Mouse (Mus musculus): ENCODE results near the gene Meis1. TPM values are rescaled to one million over a fixed set of nuclear protein-coding genes. Genes with fewer than 3 reads are reported as not detected.

The Meis1 gene
- polyA plus RNA-seq, 1 experiment = 2.1 TPM

DNA sequence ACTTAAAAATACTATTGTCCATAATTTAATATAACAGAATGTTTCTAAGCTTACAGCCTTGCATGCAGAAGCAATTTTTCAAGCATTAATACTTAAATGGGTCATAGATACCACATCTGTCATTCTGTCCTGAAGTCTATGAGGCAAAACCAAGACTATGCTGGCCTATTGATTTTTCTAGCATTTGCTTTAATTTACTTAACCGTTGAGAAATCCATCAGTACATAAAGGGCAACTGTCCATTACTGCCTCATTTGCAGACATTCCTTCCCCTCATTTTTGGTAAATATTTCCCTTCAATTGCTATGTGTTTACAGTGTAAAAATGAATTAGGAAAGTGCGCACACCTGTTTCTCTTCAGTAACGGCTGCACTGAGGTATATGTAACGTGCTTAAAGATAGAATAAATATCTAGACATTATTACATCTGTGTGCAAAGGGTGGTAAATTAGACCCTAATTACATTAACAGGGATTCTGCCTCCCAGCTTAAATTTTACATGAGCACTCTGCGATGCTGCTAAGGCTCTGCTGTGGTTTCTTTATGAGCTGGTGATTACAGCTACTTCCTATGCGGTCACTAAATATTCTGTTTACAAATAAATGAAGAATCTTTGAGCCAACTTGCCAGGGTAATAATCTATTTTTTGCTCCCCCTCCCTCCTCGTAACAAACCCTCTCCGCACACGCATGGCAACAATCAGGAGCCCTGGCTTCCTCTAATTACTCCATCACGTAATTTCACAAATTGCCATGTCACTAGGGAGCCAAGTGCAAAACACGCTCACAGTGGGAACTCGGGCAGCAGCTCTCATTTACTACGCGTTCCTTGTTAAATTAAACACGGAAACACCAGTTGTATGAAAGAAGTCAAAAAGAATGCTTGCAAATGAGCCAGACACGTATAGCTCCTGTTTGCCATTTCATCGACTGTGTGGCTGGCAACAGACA, 88.7 kb downstream of the Meis1 start:
- no peaks in the 10 kb centered on the region for H3K36me3 ChIP-seq (ENCODE audit: control insufficient read depth, insufficient read depth, low read length, poor library complexity, severe bottlenecking)
- no peaks in the 10 kb centered on the region for H3K4me1 ChIP-seq (ENCODE audit: control insufficient read depth, insufficient read depth, low read length)
- TF ChIP-seq POLR2A (IDR thresholded peaks at IDR 0.05; ENCODE audit: insufficient read depth, low read length) (no peak), CTCF (IDR thresholded peaks at IDR 0.05; ENCODE audit: low read depth, low read length) (no peak), EP300 (IDR thresholded peaks at IDR 0.05; ENCODE audit: insufficient read depth, low read depth, low read length) (no peak)
- no peaks in the 10 kb centered on the region for H3K27me3 ChIP-seq (ENCODE audit: control insufficient read depth, insufficient read depth, low read length, poor library complexity, severe bottlenecking)
- H3K9me3 ChIP-seq (replicated peaks; ENCODE audit: control insufficient read depth, insufficient read depth, low read length, poor library complexity, severe bottlenecking) = no peaks in the 10 kb centered on the region
- no peak overlapping the region for H3K27ac ChIP-seq (ENCODE audit: insufficient read depth, low read length)
- H3K4me3 ChIP-seq (ENCODE audit: low read depth, low read length) = no peak overlapping the region
- H3K9ac ChIP-seq (ENCODE audit: low read depth, poor library complexity, severe bottlenecking) = no peak overlapping the region

DNA sequence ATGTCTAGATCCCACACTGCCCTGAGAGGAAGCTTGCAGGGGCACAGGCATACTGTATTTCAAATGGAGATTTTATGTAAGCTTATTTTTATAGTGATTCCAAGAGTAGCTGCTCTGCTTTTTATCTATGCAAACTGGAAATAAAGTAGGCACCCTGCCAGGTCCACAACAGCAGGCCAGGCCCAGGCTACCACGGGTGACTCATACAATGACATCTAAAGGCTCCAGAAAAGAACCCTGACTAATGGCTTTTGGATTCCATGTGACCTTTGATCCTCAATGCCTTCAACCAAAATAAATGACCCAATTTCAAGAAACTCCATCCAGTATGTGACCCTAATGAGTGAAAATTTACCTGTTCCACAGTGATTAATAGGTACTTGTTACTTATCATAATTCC, 91.4 kb downstream of the Meis1 start:
- TF ChIP-seq POLR2A (IDR thresholded peaks at IDR 0.05; ENCODE audit: insufficient read depth, low read length) (no peak), CTCF (IDR thresholded peaks at IDR 0.05; ENCODE audit: low read depth, low read length) (no peak), EP300 (IDR thresholded peaks at IDR 0.05; ENCODE audit: insufficient read depth, low read depth, low read length) (no peak)
- no peaks in the 10 kb centered on the region for H3K27me3 ChIP-seq (ENCODE audit: control insufficient read depth, insufficient read depth, low read length, poor library complexity, severe bottlenecking)
- no peak overlapping the region for H3K9ac ChIP-seq (ENCODE audit: low read depth, poor library complexity, severe bottlenecking)
- no peaks in the 10 kb centered on the region for H3K4me1 ChIP-seq (ENCODE audit: control insufficient read depth, insufficient read depth, low read length)
- H3K4me3 ChIP-seq (ENCODE audit: low read depth, low read length) = no peak overlapping the region
- no peaks in the 10 kb centered on the region for H3K36me3 ChIP-seq (ENCODE audit: control insufficient read depth, insufficient read depth, low read length, poor library complexity, severe bottlenecking)
- no peaks in the 10 kb centered on the region for H3K9me3 ChIP-seq (replicated peaks; ENCODE audit: control insufficient read depth, insufficient read depth, low read length, poor library complexity, severe bottlenecking)
- no peak overlapping the region for H3K27ac ChIP-seq (ENCODE audit: insufficient read depth, low read length)

DNA sequence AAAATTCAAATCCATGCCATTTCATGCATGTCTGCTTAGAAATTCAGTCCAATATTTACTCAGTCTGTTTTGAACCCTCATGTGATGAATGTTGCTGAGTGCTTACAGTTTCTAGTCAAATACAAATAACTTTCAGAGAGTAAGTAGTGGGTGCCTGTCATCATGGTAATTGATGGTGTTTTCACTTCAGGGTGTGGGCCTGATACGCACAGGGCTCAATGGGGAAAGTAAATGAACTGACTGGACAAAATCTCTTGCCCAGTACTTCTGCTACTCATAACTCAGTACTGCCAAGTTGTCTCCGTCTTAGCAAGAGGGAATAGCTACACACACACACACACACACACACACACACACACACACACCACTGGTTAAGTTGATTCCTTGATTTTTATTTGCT, 92.0 kb downstream of the Meis1 start:
- TF ChIP-seq EP300 (IDR thresholded peaks at IDR 0.05; ENCODE audit: insufficient read depth, low read depth, low read length) = no peak
- no peak for TF ChIP-seq CTCF (IDR thresholded peaks at IDR 0.05; ENCODE audit: low read depth, low read length)
- H3K36me3 ChIP-seq (ENCODE audit: control insufficient read depth, insufficient read depth, low read length, poor library complexity, severe bottlenecking) = no peaks in the 10 kb centered on the region

DNA sequence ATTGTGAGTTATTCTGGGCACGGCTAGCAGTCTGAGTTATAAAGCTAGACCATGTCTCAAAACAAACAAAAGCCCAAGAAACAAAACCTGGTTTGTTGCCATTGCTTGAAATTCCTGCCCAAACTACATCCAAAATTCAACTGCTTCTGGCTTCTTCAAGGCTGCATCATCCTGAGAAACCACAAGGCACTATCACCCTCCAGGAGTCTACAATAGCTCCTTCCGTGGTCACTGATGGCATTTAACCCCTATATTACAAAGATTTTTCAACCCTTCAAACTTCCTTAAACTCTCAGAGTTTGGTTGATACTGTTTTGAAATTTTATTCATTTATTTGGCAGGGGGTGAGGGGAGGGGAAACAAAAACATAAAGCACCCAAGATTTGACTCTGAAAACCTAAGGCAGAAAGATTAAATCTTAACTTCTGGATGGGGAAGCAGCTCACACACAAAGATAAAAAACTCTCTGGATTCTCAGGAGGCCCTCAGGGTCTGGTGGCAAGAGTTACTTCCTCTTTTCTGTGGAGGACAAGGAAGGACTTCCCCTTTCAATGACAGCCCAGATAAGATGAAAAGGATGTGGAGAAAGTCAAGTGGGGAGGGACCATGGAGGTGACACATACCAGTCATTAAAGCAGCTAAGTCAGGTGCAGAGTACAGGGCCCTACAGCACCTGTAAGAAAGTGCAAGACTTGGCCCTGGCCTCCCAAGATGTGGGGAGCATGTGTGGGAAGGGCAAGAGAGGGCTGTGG, 94.0 kb downstream of the Meis1 start:
- Histone ChIP-seq H3K36me3 (ENCODE audit: control insufficient read depth, insufficient read depth, low read length, poor library complexity, severe bottlenecking) (no peaks in the 10 kb centered on the region), H3K27ac (ENCODE audit: insufficient read depth, low read length) (no peak overlapping the region)

More for the DNA sequence above, 92.0 kb downstream of the Meis1 start:
- H3K4me3 ChIP-seq (ENCODE audit: low read depth, low read length) = no peak overlapping the region
- no peaks in the 10 kb centered on the region for H3K4me1 ChIP-seq (ENCODE audit: control insufficient read depth, insufficient read depth, low read length)
- H3K9me3 ChIP-seq (replicated peaks; ENCODE audit: control insufficient read depth, insufficient read depth, low read length, poor library complexity, severe bottlenecking) = no peaks in the 10 kb centered on the region
- no peaks in the 10 kb centered on the region for H3K27me3 ChIP-seq (ENCODE audit: control insufficient read depth, insufficient read depth, low read length, poor library complexity, severe bottlenecking)
- H3K9ac ChIP-seq (ENCODE audit: low read depth, poor library complexity, severe bottlenecking) = no peak overlapping the region
- H3K27ac ChIP-seq (ENCODE audit: insufficient read depth, low read length) = no peak overlapping the region

DNA sequence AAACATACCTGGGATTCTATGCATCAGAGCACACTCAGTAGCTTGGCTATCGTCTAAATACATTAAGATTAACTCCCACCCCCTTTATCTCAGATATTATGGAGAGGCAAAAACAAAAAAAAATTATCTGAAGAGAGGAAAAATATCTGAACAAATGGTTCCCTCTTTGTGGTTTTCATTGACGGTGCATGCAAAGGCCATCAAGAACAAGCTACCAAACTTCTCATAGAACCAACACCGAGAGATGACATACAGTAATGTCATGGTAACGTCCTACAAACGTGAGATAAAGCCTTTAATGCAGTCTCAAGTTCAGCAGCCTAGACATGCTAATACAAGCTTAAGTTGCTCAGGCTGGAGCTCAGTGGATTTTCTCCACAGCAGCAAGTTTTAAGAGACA, 95.5 kb downstream of the Meis1 start:
- no peak for TF ChIP-seq EP300 (IDR thresholded peaks at IDR 0.05; ENCODE audit: insufficient read depth, low read depth, low read length)
- TF ChIP-seq POLR2A (IDR thresholded peaks at IDR 0.05; ENCODE audit: insufficient read depth, low read length) = no peak
- no peak for TF ChIP-seq CTCF (IDR thresholded peaks at IDR 0.05; ENCODE audit: low read depth, low read length)
- Histone ChIP-seq H3K27me3 (ENCODE audit: control insufficient read depth, insufficient read depth, low read length, poor library complexity, severe bottlenecking) (no peaks in the 10 kb centered on the region), H3K36me3 (ENCODE audit: control insufficient read depth, insufficient read depth, low read length, poor library complexity, severe bottlenecking) (no peaks in the 10 kb centered on the region), H3K9me3 (replicated peaks; ENCODE audit: control insufficient read depth, insufficient read depth, low read length, poor library complexity, severe bottlenecking) (no peaks in the 10 kb centered on the region), H3K4me3 (ENCODE audit: low read depth, low read length) (no peak overlapping the region), H3K9ac (ENCODE audit: low read depth, poor library complexity, severe bottlenecking) (no peak overlapping the region), H3K4me1 (ENCODE audit: control insufficient read depth, insufficient read depth, low read length) (no peaks in the 10 kb centered on the region), H3K27ac (ENCODE audit: insufficient read depth, low read length) (no peak overlapping the region)

More for the DNA sequence above, 94.0 kb downstream of the Meis1 start:
- no peak overlapping the region for H3K9ac ChIP-seq (ENCODE audit: low read depth, poor library complexity, severe bottlenecking)
- no peak for TF ChIP-seq CTCF (IDR thresholded peaks at IDR 0.05; ENCODE audit: low read depth, low read length)
- no peak for TF ChIP-seq EP300 (IDR thresholded peaks at IDR 0.05; ENCODE audit: insufficient read depth, low read depth, low read length)
- TF ChIP-seq POLR2A (IDR thresholded peaks at IDR 0.05; ENCODE audit: insufficient read depth, low read length) = no peak
- no peak overlapping the region for H3K4me3 ChIP-seq (ENCODE audit: low read depth, low read length)
- no peaks in the 10 kb centered on the region for H3K4me1 ChIP-seq (ENCODE audit: control insufficient read depth, insufficient read depth, low read length)
- H3K27me3 ChIP-seq (ENCODE audit: control insufficient read depth, insufficient read depth, low read length, poor library complexity, severe bottlenecking) = no peaks in the 10 kb centered on the region
- no peaks in the 10 kb centered on the region for H3K9me3 ChIP-seq (replicated peaks; ENCODE audit: control insufficient read depth, insufficient read depth, low read length, poor library complexity, severe bottlenecking)

DNA sequence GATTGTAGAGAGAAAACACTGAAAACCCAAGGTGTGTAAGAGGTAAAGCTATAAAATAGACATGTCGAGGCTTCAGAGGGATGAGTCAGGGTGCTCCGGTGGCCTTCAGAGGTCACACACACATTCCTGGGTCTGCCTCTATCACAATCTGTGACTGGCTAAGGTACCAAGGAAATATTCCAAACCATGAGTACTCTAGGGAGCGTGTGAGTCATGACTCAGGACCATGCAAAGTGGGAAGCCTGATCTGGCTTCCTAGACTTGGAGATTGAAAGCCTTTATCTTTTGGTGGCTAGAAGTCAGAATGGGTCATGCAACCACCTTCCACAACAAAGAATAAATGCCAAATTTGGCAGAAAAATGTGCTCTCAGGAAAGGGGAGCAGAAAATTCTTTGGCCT, 98.1 kb downstream of the Meis1 start:
- H3K36me3 ChIP-seq (ENCODE audit: control insufficient read depth, insufficient read depth, low read length, poor library complexity, severe bottlenecking) = no peaks in the 10 kb centered on the region
- no peaks in the 10 kb centered on the region for H3K4me1 ChIP-seq (ENCODE audit: control insufficient read depth, insufficient read depth, low read length)
- H3K4me3 ChIP-seq (ENCODE audit: low read depth, low read length) = no peak overlapping the region
- no peak for TF ChIP-seq POLR2A (IDR thresholded peaks at IDR 0.05; ENCODE audit: insufficient read depth, low read length)
- TF ChIP-seq EP300 (IDR thresholded peaks at IDR 0.05; ENCODE audit: insufficient read depth, low read depth, low read length) = no peak
- no peak for TF ChIP-seq CTCF (IDR thresholded peaks at IDR 0.05; ENCODE audit: low read depth, low read length)
- H3K27ac ChIP-seq (ENCODE audit: insufficient read depth, low read length) = no peak overlapping the region
- no peaks in the 10 kb centered on the region for H3K9me3 ChIP-seq (replicated peaks; ENCODE audit: control insufficient read depth, insufficient read depth, low read length, poor library complexity, severe bottlenecking)
- H3K27me3 ChIP-seq (ENCODE audit: control insufficient read depth, insufficient read depth, low read length, poor library complexity, severe bottlenecking) = no peaks in the 10 kb centered on the region
- H3K9ac ChIP-seq (ENCODE audit: low read depth, poor library complexity, severe bottlenecking) = no peak overlapping the region
